Mouse (Mus musculus) liver, embryonic 15.5 days (tissue): Measurements from ENCODE around the gene Zbtb26. TPM values are rescaled to one million over a fixed set of nuclear protein-coding genes. Genes with fewer than 3 reads are reported as not detected.

Experiments
- ATAC-seq: fragments of 200-750 bp; cut with Nextera tagmentation; 2 replicates; pipeline ENCODE4 v1.8.0; 2017; ENCODE audit warnings: moderate number of reproducible peaks, mild to moderate bottlenecking, moderate library complexity; ENCODE audit not compliant: insufficient read depth
- H3K27ac ChIP-seq: fragments of 300-500 bp; sonication (generic); replicated peaks from 2 replicates; pipeline ENCODE4 v1.5.1; 2015; ENCODE audit warnings: mild to moderate bottlenecking, inconsistent platforms
- H3K27me3 ChIP-seq: fragments of 300-500 bp; sonication (generic); 2 replicates; pipeline ENCODE4 v1.6.1; 2015; ENCODE audit warnings: mild to moderate bottlenecking, inconsistent platforms
- H3K36me3 ChIP-seq: fragments of 300-500 bp; sonication (generic); replicated peaks from 2 replicates; pipeline ENCODE4 v1.6.1; 2015; ENCODE audit warnings: moderate library complexity, mild to moderate bottlenecking, inconsistent platforms
- H3K4me1 ChIP-seq: fragments of 300-500 bp; sonication (generic); replicated peaks from 2 replicates; pipeline ENCODE4 v1.6.1; 2015; ENCODE audit warnings: inconsistent platforms
- H3K4me2 ChIP-seq: fragments of 300-500 bp; sonication (generic); 2 replicates; pipeline ENCODE4 v1.6.1; 2015; ENCODE audit warnings: moderate library complexity, mild to moderate bottlenecking, inconsistent platforms
- H3K4me3 ChIP-seq: fragments of 300-500 bp; sonication (generic); replicated peaks from 2 replicates; pipeline ENCODE4 v1.5.1; 2015; ENCODE audit warnings: mild to moderate bottlenecking, inconsistent platforms
- H3K9ac ChIP-seq: fragments of 300-500 bp; sonication (generic); 2 replicates; pipeline ENCODE4 v1.6.1; 2015; ENCODE audit warnings: moderate library complexity, mild to moderate bottlenecking, inconsistent platforms
- H3K9me3 ChIP-seq: fragments of 300-500 bp; sonication (generic); replicated peaks from 2 replicates; pipeline ENCODE4 v1.6.1; 2016; ENCODE audit warnings: inconsistent platforms
- WGBS: fragments of 180-500 bp; shearing (Covaris S2); methylation state at CpG from one replicate; pipeline ENCODE4 v1.1.7; 2015; ENCODE audit warnings: mixed read lengths; ENCODE audit not compliant: insufficient replicate concordance; 5-methylcytosine and 5-hydroxymethylcytosine counted together
- polyA plus RNA-seq: library from polyadenylated mRNA; unstranded; fragments of >200 nt; fragmentation: Nextera tagmentation; extraction: Ambion mirVana; gene quantifications from 2 replicates; pipeline ENCODE4 v1.2.1, GENCODE M21; 2015

The Zbtb26 gene
- polyA plus RNA-seq = 1.5 and 1.6 TPM in 2 replicates

GRCm38 (mm10) chr2:37442611-37443591 lies at the start of gene Zbtb26, which contains the start of the genes Zbtb6 and Rabgap1:
Gene Zbtb26 (minus strand): TSS chr2:37443135.
Gene Zbtb6 (minus strand): TSS chr2:37443171.
Gene Rabgap1 (plus strand): TSS chr2:37443279.
- Histone ChIP-seq H3K27ac (peak within 1 kb of the TSS; percentile 93), H3K4me3 (peak within 1 kb of the TSS; percentile 74), H3K4me1 (peaks cover 29% of the 10 kb centered on the region), H3K36me3 (no peaks in the 10 kb centered on the region), H3K9ac (peak within 1 kb of the TSS; percentile 79), H3K9me3 (no peaks in the 10 kb centered on the region), H3K27me3 (no peaks in the 10 kb centered on the region), H3K4me2 (peak within 1 kb of the TSS; percentile 85)
- ATAC-seq = peak; percentile 99
- WGBS = under 1% methylated on average over 51 of the region's 51 CpGs

- no peaks in the 10 kb centered on the region for H3K27me3 ChIP-seq
- no peak overlapping the region for H3K4me3 ChIP-seq
- no peak overlapping the region for H3K27ac ChIP-seq
- H3K4me2 ChIP-seq = no peak overlapping the region
- H3K9ac ChIP-seq = no peak overlapping the region
- no peaks in the 10 kb centered on the region for H3K9me3 ChIP-seq
- 78% methylated on average over 2 of the region's 2 CpGs for WGBS
- peaks cover 39% of the 10 kb centered on the region for H3K36me3 ChIP-seq
- no peak for ATAC-seq
- H3K4me1 ChIP-seq = peaks cover 9% of the 10 kb centered on the region
These were observed 46.0 kb upstream of the Zbtb26 start for GRCm38 (mm10) chr2:37488956-37489355.

GRCm38 (mm10) chr2:37486408-37486807 lies 43.5 kb upstream of the Zbtb26 start:
- H3K27ac ChIP-seq = no peak overlapping the region
- peaks cover 9% of the 10 kb centered on the region for H3K4me1 ChIP-seq
- H3K36me3 ChIP-seq = peaks cover 37% of the 10 kb centered on the region
- no peak overlapping the region for H3K9ac ChIP-seq
- peak; percentile 67 for ATAC-seq
- no peaks in the 10 kb centered on the region for H3K27me3 ChIP-seq
- no peak overlapping the region for H3K4me3 ChIP-seq
- no peak overlapping the region for H3K4me2 ChIP-seq
- H3K9me3 ChIP-seq = no peaks in the 10 kb centered on the region

- H3K27me3 ChIP-seq = no peaks in the 10 kb centered on the region
- peaks cover 10% of the 10 kb centered on the region for H3K4me1 ChIP-seq
- H3K36me3 ChIP-seq = peaks cover 33% of the 10 kb centered on the region
- WGBS = 66% methylated on average over 1 of the region's 1 CpGs
- no peak overlapping the region for H3K27ac ChIP-seq
- no peak overlapping the region for H3K4me2 ChIP-seq
- H3K4me3 ChIP-seq = no peak overlapping the region
- no peak overlapping the region for H3K9ac ChIP-seq
- no peak for ATAC-seq
- no peaks in the 10 kb centered on the region for H3K9me3 ChIP-seq
These were observed 42.4 kb upstream of the Zbtb26 start for GRCm38 (mm10) chr2:37485370-37485769.

- ATAC-seq = no peak
- peaks cover 16% of the 10 kb centered on the region for H3K4me1 ChIP-seq
- WGBS = 54% methylated on average over 2 of the region's 2 CpGs
These were observed 41.2 kb upstream of the Zbtb26 start for GRCm38 (mm10) chr2:37484165-37484564.

GRCm38 (mm10) chr2:37480039-37480438 lies 37.1 kb upstream of the Zbtb26 start:
- ATAC-seq = peak; percentile 58
- Histone ChIP-seq H3K27me3 (no peaks in the 10 kb centered on the region), H3K4me1 (peaks cover 6% of the 10 kb centered on the region; the same call in 1 of the 2 replicates), H3K4me3 (no peak overlapping the region), H3K9me3 (no peaks in the 10 kb centered on the region), H3K9ac (no peak overlapping the region), H3K36me3 (peaks cover 36% of the 10 kb centered on the region), H3K27ac (no peak overlapping the region), H3K4me2 (0 out of 2 replicates have a peak overlapping the region, but pooled peaks have one; percentile 10)
- 51% methylated on average over 2 of the region's 2 CpGs for WGBS

More at GRCm38 (mm10) chr2:37484165-37484564, 41.2 kb upstream of the Zbtb26 start:
- H3K9me3 ChIP-seq = no peaks in the 10 kb centered on the region
- H3K36me3 ChIP-seq = peaks cover 22% of the 10 kb centered on the region
- H3K27ac ChIP-seq = no peak overlapping the region
- H3K4me3 ChIP-seq = no peak overlapping the region
- H3K27me3 ChIP-seq = no peaks in the 10 kb centered on the region
- H3K9ac ChIP-seq = no peak overlapping the region
- H3K4me2 ChIP-seq = no peak overlapping the region

GRCm38 (mm10) chr2:37479559-37479958 lies 36.6 kb upstream of the Zbtb26 start:
- no peak overlapping the region for H3K27ac ChIP-seq

GRCm38 (mm10) chr2:37466266-37466665 lies 23.3 kb upstream of the Zbtb26 start:
- Histone ChIP-seq H3K9me3 (no peaks in the 10 kb centered on the region), H3K9ac (no peak overlapping the region), H3K27me3 (no peaks in the 10 kb centered on the region), H3K36me3 (peaks cover 13% of the 10 kb centered on the region; the same call in 1 of the 2 replicates), H3K4me1 (0 out of 2 replicates have a peak, but pooled peaks cover 2% of the 10 kb centered on the region), H3K4me2 (no peak overlapping the region), H3K27ac (no peak overlapping the region), H3K4me3 (no peak overlapping the region)
- WGBS = 61% methylated on average over 4 of the region's 4 CpGs
- no peak for ATAC-seq

More at GRCm38 (mm10) chr2:37479559-37479958, 36.6 kb upstream of the Zbtb26 start:
- Histone ChIP-seq H3K36me3 (peaks cover 36% of the 10 kb centered on the region), H3K27me3 (no peaks in the 10 kb centered on the region), H3K4me1 (peaks cover 6% of the 10 kb centered on the region; the same call in 1 of the 2 replicates), H3K4me2 (no peak overlapping the region), H3K9me3 (no peaks in the 10 kb centered on the region), H3K4me3 (no peak overlapping the region), H3K9ac (no peak overlapping the region)
- no peak for ATAC-seq

GRCm38 (mm10) chr2:37460707-37461106 lies 17.8 kb upstream of the Zbtb26 start:
- no peak for ATAC-seq
- 0 out of 2 replicates have a peak, but pooled peaks cover 2% of the 10 kb centered on the region for H3K36me3 ChIP-seq
- H3K4me3 ChIP-seq = no peak overlapping the region
- H3K4me2 ChIP-seq = no peak overlapping the region
- no peak overlapping the region for H3K9ac ChIP-seq
- H3K27me3 ChIP-seq = no peaks in the 10 kb centered on the region
- H3K4me1 ChIP-seq = peaks cover 2% of the 10 kb centered on the region; the same call in 1 of the 2 replicates
- WGBS = 80% methylated on average over 4 of the region's 4 CpGs
- no peak overlapping the region for H3K27ac ChIP-seq
- H3K9me3 ChIP-seq = no peaks in the 10 kb centered on the region

GRCm38 (mm10) chr2:37452376-37452760 lies 9.4 kb upstream of the Zbtb26 start:
- peak; percentile 62 for ATAC-seq
- WGBS = under 1% methylated on average over 24 of the region's 24 CpGs
- H3K27ac ChIP-seq = peak overlapping the region; percentile 73
- peak overlapping the region; percentile 85 for H3K9ac ChIP-seq
- H3K9me3 ChIP-seq = no peaks in the 10 kb centered on the region
- peak overlapping the region; percentile 87 for H3K4me2 ChIP-seq
- H3K4me3 ChIP-seq = peak overlapping the region; percentile 85
- H3K27me3 ChIP-seq = no peaks in the 10 kb centered on the region
- no peaks in the 10 kb centered on the region for H3K36me3 ChIP-seq
- peaks cover 28% of the 10 kb centered on the region for H3K4me1 ChIP-seq

GRCm38 (mm10) chr2:37451667-37452375 lies 8.9 kb upstream of the Zbtb26 start:
- Histone ChIP-seq H3K4me1 (peaks cover 28% of the 10 kb centered on the region), H3K36me3 (no peaks in the 10 kb centered on the region), H3K4me3 (peak overlapping the region; percentile 85), H3K4me2 (peak overlapping the region; percentile 87), H3K9ac (peak overlapping the region; percentile 85), H3K9me3 (no peaks in the 10 kb centered on the region), H3K27ac (peak overlapping the region; percentile 74), H3K27me3 (no peaks in the 10 kb centered on the region)
- ATAC-seq = peak; percentile 99
- 6% methylated on average over 44 of the region's 44 CpGs for WGBS
